Mouse (Mus musculus): ENCODE data around the gene Kcnj2. TPM values are rescaled to one million over a fixed set of nuclear protein-coding genes. Genes with fewer than 3 reads are reported as not detected.

The Kcnj2 gene
- polyA plus RNA-seq, 2 experiments, result 0.89 to 5.2 TPM

GRCm38 (mm10) chr11:111088812-111089211, 22.8 kb downstream of the Kcnj2 start:
- no peaks in the 10 kb centered on the region for H3K9me3 ChIP-seq (ENCODE audit: control insufficient read depth, low read length)
- TF ChIP-seq POLR2A (IDR thresholded peaks at IDR 0.05; ENCODE audit: borderline replicate concordance, extremely low read depth, insufficient read depth, insufficient read length), result no peak
- H3K27me3 ChIP-seq (ENCODE audit: control insufficient read depth, insufficient read depth, low read length), result no peaks in the 10 kb centered on the region
- H3K4me2 ChIP-seq (replicated peaks; ENCODE audit: low read depth, low read length, severe bottlenecking), result no peak overlapping the region
- no peak overlapping the region for H3K9ac ChIP-seq (ENCODE audit: low read depth, low read length, severe bottlenecking)
- no peak overlapping the region for H3K4me3 ChIP-seq (replicated peaks; ENCODE audit: low read length)
- ATAC-seq (ENCODE audit: low FRiP score, low read depth) (no peak), DNase-seq (ENCODE audit: low spot score) (no peak)
- 16% methylated on average over 3 of the region's 3 CpGs for WGBS
- H3K36me3 ChIP-seq (ENCODE audit: control insufficient read depth, insufficient read depth, low read length), result no peaks in the 10 kb centered on the region
- peaks cover 4% of the 10 kb centered on the region; the same call in 1 of the 2 replicates for H3K4me1 ChIP-seq (ENCODE audit: control insufficient read depth, insufficient read depth, low read length)
- H3K27ac ChIP-seq (replicated peaks; ENCODE audit: low read depth, low read length), result no peak overlapping the region

GRCm38 (mm10) chr11:111091117-111091516, 25.2 kb downstream of the Kcnj2 start:
- Histone ChIP-seq H3K36me3 (ENCODE audit: control insufficient read depth, insufficient read depth, low read length) (no peaks in the 10 kb centered on the region), H3K4me1 (ENCODE audit: control insufficient read depth, insufficient read depth, low read length) (peaks cover 4% of the 10 kb centered on the region; the same call in 1 of the 2 replicates), H3K4me2 (replicated peaks; ENCODE audit: low read depth, low read length, severe bottlenecking) (no peak overlapping the region), H3K27me3 (ENCODE audit: control insufficient read depth, insufficient read depth, low read length) (no peaks in the 10 kb centered on the region), H3K27ac (replicated peaks; ENCODE audit: low read depth, low read length) (no peak overlapping the region), H3K9me3 (ENCODE audit: control insufficient read depth, low read length) (no peaks in the 10 kb centered on the region), H3K4me3 (replicated peaks; ENCODE audit: low read length) (no peak overlapping the region), H3K9ac (ENCODE audit: low read depth, low read length, severe bottlenecking) (no peak overlapping the region)
- DNase-seq (ENCODE audit: low spot score), result no peak
- whole genome bisulfite sequencing, result 64% methylated on average over 6 of the region's 6 CpGs
- ATAC-seq (ENCODE audit: low FRiP score, low read depth), result no peak
- TF ChIP-seq POLR2A (IDR thresholded peaks at IDR 0.05; ENCODE audit: borderline replicate concordance, extremely low read depth, insufficient read depth, insufficient read length), result no peak

- no peak for TF ChIP-seq POLR2A (IDR thresholded peaks at IDR 0.05; ENCODE audit: borderline replicate concordance, extremely low read depth, insufficient read depth, insufficient read length)
- ATAC-seq (ENCODE audit: low FRiP score, low read depth) (no peak), DNase-seq (ENCODE audit: low spot score) (no peak)
- Histone ChIP-seq H3K27me3 (ENCODE audit: control insufficient read depth, insufficient read depth, low read length) (no peaks in the 10 kb centered on the region), H3K9ac (ENCODE audit: low read depth, low read length, severe bottlenecking) (no peak overlapping the region), H3K36me3 (ENCODE audit: control insufficient read depth, insufficient read depth, low read length) (no peaks in the 10 kb centered on the region), H3K4me1 (ENCODE audit: control insufficient read depth, insufficient read depth, low read length) (peaks cover 4% of the 10 kb centered on the region; the same call in 1 of the 2 replicates), H3K9me3 (ENCODE audit: control insufficient read depth, low read length) (no peaks in the 10 kb centered on the region), H3K27ac (replicated peaks; ENCODE audit: low read depth, low read length) (no peak overlapping the region), H3K4me2 (replicated peaks; ENCODE audit: low read depth, low read length, severe bottlenecking) (no peak overlapping the region), H3K4me3 (replicated peaks; ENCODE audit: low read length) (no peak overlapping the region)
- 82% methylated on average over 2 of the region's 2 CpGs for WGBS
Measured at GRCm38 (mm10) chr11:111092967-111093366, 27.0 kb downstream of the Kcnj2 start.

- 92% methylated on average over 5 of the region's 5 CpGs for WGBS
- no peak for TF ChIP-seq POLR2A (IDR thresholded peaks at IDR 0.05; ENCODE audit: borderline replicate concordance, extremely low read depth, insufficient read depth, insufficient read length)
- DNase-seq (ENCODE audit: low spot score), result no peak
- ATAC-seq (ENCODE audit: low FRiP score, low read depth), result no peak
- Histone ChIP-seq H3K27me3 (ENCODE audit: control insufficient read depth, insufficient read depth, low read length) (no peaks in the 10 kb centered on the region), H3K9ac (ENCODE audit: low read depth, low read length, severe bottlenecking) (no peak overlapping the region), H3K9me3 (ENCODE audit: control insufficient read depth, low read length) (no peaks in the 10 kb centered on the region), H3K4me3 (replicated peaks; ENCODE audit: low read length) (no peak overlapping the region), H3K4me2 (replicated peaks; ENCODE audit: low read depth, low read length, severe bottlenecking) (no peak overlapping the region), H3K27ac (replicated peaks; ENCODE audit: low read depth, low read length) (no peak overlapping the region), H3K4me1 (ENCODE audit: control insufficient read depth, insufficient read depth, low read length) (no peaks in the 10 kb centered on the region), H3K36me3 (ENCODE audit: control insufficient read depth, insufficient read depth, low read length) (no peaks in the 10 kb centered on the region)
Measured at GRCm38 (mm10) chr11:111096612-111097011, 30.6 kb downstream of the Kcnj2 start.

- Histone ChIP-seq H3K4me3 (replicated peaks; ENCODE audit: low read length) (no peak overlapping the region), H3K36me3 (ENCODE audit: control insufficient read depth, insufficient read depth, low read length) (no peaks in the 10 kb centered on the region), H3K4me1 (ENCODE audit: control insufficient read depth, insufficient read depth, low read length) (no peaks in the 10 kb centered on the region), H3K9me3 (ENCODE audit: control insufficient read depth, low read length) (no peaks in the 10 kb centered on the region), H3K4me2 (replicated peaks; ENCODE audit: low read depth, low read length, severe bottlenecking) (no peak overlapping the region), H3K27ac (replicated peaks; ENCODE audit: low read depth, low read length) (no peak overlapping the region), H3K27me3 (ENCODE audit: control insufficient read depth, insufficient read depth, low read length) (no peaks in the 10 kb centered on the region), H3K9ac (ENCODE audit: low read depth, low read length, severe bottlenecking) (no peak overlapping the region)
- DNase-seq (ENCODE audit: low spot score) (no peak), ATAC-seq (ENCODE audit: low FRiP score, low read depth) (no peak)
- TF ChIP-seq POLR2A (IDR thresholded peaks at IDR 0.05; ENCODE audit: borderline replicate concordance, extremely low read depth, insufficient read depth, insufficient read length), result no peak
- 90% methylated on average over 2 of the region's 2 CpGs for WGBS
Measured at GRCm38 (mm10) chr11:111100131-111100530, 34.2 kb downstream of the Kcnj2 start.

- DNase-seq (ENCODE audit: low spot score) (no peak), ATAC-seq (ENCODE audit: low FRiP score, low read depth) (no peak)
- H3K4me1 ChIP-seq (ENCODE audit: control insufficient read depth, insufficient read depth, low read length), result no peaks in the 10 kb centered on the region
- no peaks in the 10 kb centered on the region for H3K27me3 ChIP-seq (ENCODE audit: control insufficient read depth, insufficient read depth, low read length)
- no peak overlapping the region for H3K4me2 ChIP-seq (replicated peaks; ENCODE audit: low read depth, low read length, severe bottlenecking)
- no peak overlapping the region for H3K4me3 ChIP-seq (replicated peaks; ENCODE audit: low read length)
- no peak overlapping the region for H3K27ac ChIP-seq (replicated peaks; ENCODE audit: low read depth, low read length)
- no peaks in the 10 kb centered on the region for H3K36me3 ChIP-seq (ENCODE audit: control insufficient read depth, insufficient read depth, low read length)
- no peaks in the 10 kb centered on the region for H3K9me3 ChIP-seq (ENCODE audit: control insufficient read depth, low read length)
- no peak for TF ChIP-seq POLR2A (IDR thresholded peaks at IDR 0.05; ENCODE audit: borderline replicate concordance, extremely low read depth, insufficient read depth, insufficient read length)
- H3K9ac ChIP-seq (ENCODE audit: low read depth, low read length, severe bottlenecking), result no peak overlapping the region
- 81% methylated on average over 4 of the region's 4 CpGs for WGBS
Measured at GRCm38 (mm10) chr11:111100651-111101050, 34.7 kb downstream of the Kcnj2 start.

All from limb, embryonic 14.5 days (tissue).